Mouse (Mus musculus): ENCODE measurements around the gene Cdc42bpa. TPM values are rescaled to one million over a fixed set of nuclear protein-coding genes. Genes with fewer than 3 reads are reported as not detected.

Gene Cdc42bpa
- polyA plus RNA-seq, 1 experiment from 2014 or later = 11.6 TPM

DNA sequence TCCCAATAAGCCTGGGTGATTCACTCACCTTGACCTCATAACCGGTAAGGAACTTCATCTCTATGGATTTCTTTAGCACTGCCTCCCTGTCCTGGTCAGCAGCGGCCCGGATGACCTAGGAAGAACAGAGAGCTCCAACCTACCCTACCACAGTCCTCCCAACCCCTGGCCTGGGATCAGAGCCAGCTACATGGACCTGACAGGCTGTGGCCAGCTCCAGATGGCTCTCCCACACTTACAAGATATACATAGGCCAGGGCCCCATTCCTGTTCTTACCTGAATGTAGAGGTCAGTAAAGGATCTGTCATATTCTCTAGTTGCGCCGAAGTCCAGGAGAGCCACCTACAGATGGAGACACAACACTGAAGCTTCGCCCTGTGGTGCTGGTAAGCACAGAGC, 208.0 kb downstream of the Cdc42bpa start:
- no peak overlapping the region for H3K4me2 ChIP-seq
- no peaks in the 10 kb centered on the region for H3K9me3 ChIP-seq (replicated peaks)
- WGBS = 85% methylated on average over 6 of the region's 6 CpGs
- no peak for ATAC-seq (ENCODE audit: insufficient number of reproducible peaks, low FRiP score)
- peaks cover 29% of the 10 kb centered on the region; the same call in 1 of the 2 replicates for H3K36me3 ChIP-seq
- no peak overlapping the region for H3K9ac ChIP-seq
- H3K4me1 ChIP-seq (replicated peaks) = no peaks in the 10 kb centered on the region
- H3K27me3 ChIP-seq (replicated peaks) = 0 out of 2 replicates have a peak, but pooled peaks cover 1% of the 10 kb centered on the region
- H3K27ac ChIP-seq (ENCODE audit: poor library complexity, severe bottlenecking) = no peak overlapping the region
- H3K4me3 ChIP-seq = no peak overlapping the region

DNA sequence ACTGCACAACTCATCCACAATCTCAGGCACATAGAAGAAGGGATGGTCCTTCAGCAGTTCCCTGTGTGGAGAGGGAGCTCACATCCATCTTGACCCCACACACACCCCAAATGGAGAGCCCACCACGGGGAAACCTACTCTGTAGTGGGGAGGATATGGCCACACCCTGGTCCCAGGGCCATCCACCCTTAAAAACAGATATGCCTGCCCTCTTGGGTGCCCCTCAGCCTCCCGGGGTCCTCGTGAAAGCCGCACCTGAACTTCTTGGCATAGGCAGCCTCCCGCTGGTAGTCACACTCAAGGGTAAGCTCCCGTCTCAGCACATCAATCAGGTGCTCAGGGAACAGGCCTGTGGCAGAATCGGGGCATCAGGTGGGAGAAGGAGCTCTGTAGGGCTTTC, 208.9 kb downstream of the Cdc42bpa start:
- H3K4me2 ChIP-seq = no peak overlapping the region
- no peaks in the 10 kb centered on the region for H3K9me3 ChIP-seq (replicated peaks)
- H3K27me3 ChIP-seq (replicated peaks) = 0 out of 2 replicates have a peak, but pooled peaks cover 4% of the 10 kb centered on the region
- H3K4me1 ChIP-seq (replicated peaks) = no peaks in the 10 kb centered on the region
- ATAC-seq (ENCODE audit: insufficient number of reproducible peaks, low FRiP score) = no peak
- no peak overlapping the region for H3K27ac ChIP-seq (ENCODE audit: poor library complexity, severe bottlenecking)
- H3K4me3 ChIP-seq = no peak overlapping the region
- whole genome bisulfite sequencing = 84% methylated on average over 7 of the region's 7 CpGs
- no peak overlapping the region for H3K9ac ChIP-seq
- H3K36me3 ChIP-seq = peaks cover 29% of the 10 kb centered on the region; the same call in 1 of the 2 replicates

- ATAC-seq (ENCODE audit: insufficient number of reproducible peaks, low FRiP score) = no peak
- H3K4me1 ChIP-seq (replicated peaks) = no peaks in the 10 kb centered on the region
- H3K27ac ChIP-seq (ENCODE audit: poor library complexity, severe bottlenecking) = no peak overlapping the region
- WGBS = 85% methylated on average over 8 of the region's 8 CpGs
- H3K4me2 ChIP-seq = no peak overlapping the region
- no peaks in the 10 kb centered on the region for H3K9me3 ChIP-seq (replicated peaks)
- H3K9ac ChIP-seq = no peak overlapping the region
- peaks cover 25% of the 10 kb centered on the region; the same call in 1 of the 2 replicates for H3K36me3 ChIP-seq
- no peak overlapping the region for H3K4me3 ChIP-seq
- H3K27me3 ChIP-seq (replicated peaks) = 0 out of 2 replicates have a peak, but pooled peaks cover 4% of the 10 kb centered on the region
Observed at GRCm38 (mm10) chr1:180170071-180170470, 209.8 kb downstream of the Cdc42bpa start.

DNA sequence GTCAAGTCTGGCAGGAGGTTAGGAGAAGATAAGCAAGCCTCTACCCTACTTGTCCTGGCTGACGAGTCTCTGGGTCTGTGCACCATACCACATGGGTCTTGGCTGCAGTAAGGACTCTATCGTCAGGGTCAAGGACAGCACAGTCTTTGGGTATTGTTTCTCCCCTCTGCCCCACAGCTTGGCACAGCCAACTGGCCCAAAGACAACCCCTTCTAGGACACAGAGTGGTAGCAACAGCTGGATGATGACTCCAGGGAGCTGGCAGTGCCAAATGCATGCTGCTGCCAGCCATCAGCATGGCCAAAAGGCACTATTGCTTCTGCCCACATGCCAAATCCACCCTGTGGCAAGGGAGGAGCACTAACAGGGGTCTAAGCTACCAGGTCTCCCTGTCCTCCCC, 211.6 kb downstream of the Cdc42bpa start:
- Histone ChIP-seq H3K9ac (no peak overlapping the region), H3K27ac (ENCODE audit: poor library complexity, severe bottlenecking) (no peak overlapping the region), H3K4me3 (no peak overlapping the region), H3K36me3 (peaks cover 13% of the 10 kb centered on the region; the same call in 1 of the 2 replicates), H3K4me1 (replicated peaks) (no peaks in the 10 kb centered on the region), H3K27me3 (replicated peaks) (0 out of 2 replicates have a peak, but pooled peaks cover 4% of the 10 kb centered on the region), H3K9me3 (replicated peaks) (no peaks in the 10 kb centered on the region), H3K4me2 (no peak overlapping the region)
- ATAC-seq (ENCODE audit: insufficient number of reproducible peaks, low FRiP score) = no peak
- WGBS = 62% methylated on average over 2 of the region's 2 CpGs

- Histone ChIP-seq H3K4me3 (no peak overlapping the region), H3K27me3 (replicated peaks) (0 out of 2 replicates have a peak, but pooled peaks cover 4% of the 10 kb centered on the region), H3K4me1 (replicated peaks) (no peaks in the 10 kb centered on the region), H3K4me2 (no peak overlapping the region), H3K27ac (ENCODE audit: poor library complexity, severe bottlenecking) (no peak overlapping the region), H3K9ac (no peak overlapping the region), H3K9me3 (replicated peaks) (no peaks in the 10 kb centered on the region), H3K36me3 (peaks cover 9% of the 10 kb centered on the region; the same call in 1 of the 2 replicates)
- WGBS = 73% methylated on average over 4 of the region's 4 CpGs
- no peak for ATAC-seq (ENCODE audit: insufficient number of reproducible peaks, low FRiP score)
Observed at GRCm38 (mm10) chr1:180172600-180172999, 212.3 kb downstream of the Cdc42bpa start.

DNA sequence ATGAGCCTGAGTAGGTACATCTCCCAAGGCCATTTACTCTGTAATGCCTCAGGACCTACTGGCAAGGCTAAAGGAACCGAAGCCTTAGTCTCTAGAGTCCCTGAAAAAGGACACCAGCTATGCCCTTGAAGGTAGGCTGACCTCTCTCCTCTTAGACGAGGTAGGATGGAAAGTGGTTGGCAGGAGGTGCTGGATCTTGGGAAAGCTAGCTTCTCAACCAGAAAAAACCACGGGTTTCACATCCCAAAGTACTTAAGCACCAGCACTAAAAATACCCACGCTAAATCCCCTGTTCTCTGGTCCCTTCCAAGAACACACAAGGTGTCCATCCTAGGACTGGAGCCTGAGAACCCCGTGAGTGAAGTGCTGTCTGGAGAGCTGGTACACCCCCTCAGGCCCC, 212.7 kb downstream of the Cdc42bpa start:
- WGBS = 64% methylated on average over 5 of the region's 5 CpGs
- H3K36me3 ChIP-seq = peaks cover 5% of the 10 kb centered on the region; the same call in 1 of the 2 replicates
- no peaks in the 10 kb centered on the region for H3K4me1 ChIP-seq (replicated peaks)
- 0 out of 2 replicates have a peak, but pooled peaks cover 4% of the 10 kb centered on the region for H3K27me3 ChIP-seq (replicated peaks)
- H3K27ac ChIP-seq (ENCODE audit: poor library complexity, severe bottlenecking) = no peak overlapping the region
- H3K9me3 ChIP-seq (replicated peaks) = no peaks in the 10 kb centered on the region
- H3K4me2 ChIP-seq = no peak overlapping the region
- H3K4me3 ChIP-seq = no peak overlapping the region
- ATAC-seq (ENCODE audit: insufficient number of reproducible peaks, low FRiP score) = no peak
- H3K9ac ChIP-seq = no peak overlapping the region

DNA sequence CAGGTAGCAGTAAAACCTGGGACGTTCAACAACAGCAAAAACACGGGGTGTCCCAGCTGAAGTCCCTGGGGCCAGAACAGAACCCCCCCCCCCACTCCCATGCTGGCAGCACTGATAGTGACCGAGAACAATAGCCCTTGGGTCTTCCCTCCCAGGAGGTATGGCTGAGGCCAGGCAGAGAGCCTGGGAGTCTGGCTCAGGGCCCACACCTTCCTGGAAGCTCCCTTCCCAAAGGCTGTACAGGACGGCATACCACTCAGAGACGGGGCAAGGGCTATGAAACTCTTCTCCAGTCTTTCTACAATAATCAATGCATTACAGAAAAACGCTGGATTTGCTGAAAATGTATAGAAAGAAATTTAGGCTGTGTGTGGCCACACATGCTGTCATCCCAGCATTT, 214.4 kb downstream of the Cdc42bpa start:
- Histone ChIP-seq H3K4me1 (replicated peaks) (peaks cover 4% of the 10 kb centered on the region; the same call in 1 of the 2 replicates), H3K36me3 (no peaks in the 10 kb centered on the region), H3K27me3 (replicated peaks) (0 out of 2 replicates have a peak, but pooled peaks cover 4% of the 10 kb centered on the region), H3K4me2 (no peak overlapping the region), H3K27ac (ENCODE audit: poor library complexity, severe bottlenecking) (no peak overlapping the region), H3K9ac (no peak overlapping the region), H3K4me3 (no peak overlapping the region), H3K9me3 (replicated peaks) (no peaks in the 10 kb centered on the region)
- no peak for ATAC-seq (ENCODE audit: insufficient number of reproducible peaks, low FRiP score)
- WGBS = 60% methylated on average over 6 of the region's 6 CpGs

DNA sequence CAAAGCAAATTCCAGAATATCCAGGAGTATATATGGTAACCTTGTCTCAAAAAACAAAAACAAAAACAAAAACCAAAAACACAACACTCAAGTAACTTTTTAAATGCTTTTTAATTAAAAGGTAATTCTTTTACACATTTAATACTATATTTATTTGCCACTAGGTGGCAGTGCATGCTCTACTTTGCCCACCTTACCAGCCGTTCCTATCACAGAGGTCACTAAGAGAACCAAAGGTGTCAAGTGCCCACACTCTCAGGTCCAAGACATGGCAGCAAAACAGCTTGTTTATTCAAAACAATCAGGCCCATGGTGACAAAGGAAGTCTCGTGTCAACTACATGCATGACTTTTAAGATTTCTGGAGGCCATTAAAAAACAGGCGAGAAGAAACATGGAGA, 214.9 kb downstream of the Cdc42bpa start:
- no peak overlapping the region for H3K4me2 ChIP-seq
- no peak overlapping the region for H3K9ac ChIP-seq
- peaks cover 7% of the 10 kb centered on the region; the same call in 1 of the 2 replicates for H3K4me1 ChIP-seq (replicated peaks)
- no peaks in the 10 kb centered on the region for H3K9me3 ChIP-seq (replicated peaks)
- 26% methylated on average over 3 of the region's 3 CpGs for WGBS
- H3K27ac ChIP-seq (ENCODE audit: poor library complexity, severe bottlenecking) = no peak overlapping the region
- 0 out of 2 replicates have a peak, but pooled peaks cover 4% of the 10 kb centered on the region for H3K27me3 ChIP-seq (replicated peaks)
- no peak for ATAC-seq (ENCODE audit: insufficient number of reproducible peaks, low FRiP score)
- H3K36me3 ChIP-seq = no peaks in the 10 kb centered on the region
- no peak overlapping the region for H3K4me3 ChIP-seq

DNA sequence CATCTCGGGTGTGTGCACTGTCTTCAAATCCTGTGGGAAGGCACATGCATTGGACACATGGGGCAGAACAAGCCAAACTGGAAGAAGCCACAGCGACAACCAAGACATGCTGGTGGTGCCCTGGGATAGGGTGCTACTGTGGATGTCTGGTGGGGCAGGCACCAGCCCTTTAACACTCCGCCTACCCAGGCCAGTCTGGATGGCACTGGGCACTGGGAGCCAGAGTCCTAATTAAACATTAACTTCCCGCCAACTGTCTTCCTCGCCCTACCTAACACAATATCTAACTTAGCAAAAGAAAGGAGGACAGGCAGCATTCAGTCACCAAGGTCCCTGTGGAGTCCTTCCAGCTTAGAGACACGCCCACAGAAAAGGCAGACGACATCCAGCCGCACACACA, 215.4 kb downstream of the Cdc42bpa start:
- no peak overlapping the region for H3K4me3 ChIP-seq
- H3K27ac ChIP-seq (ENCODE audit: poor library complexity, severe bottlenecking) = no peak overlapping the region
- 60% methylated on average over 8 of the region's 8 CpGs for WGBS
- H3K9me3 ChIP-seq (replicated peaks) = no peaks in the 10 kb centered on the region
- 0 out of 2 replicates have a peak, but pooled peaks cover 4% of the 10 kb centered on the region for H3K27me3 ChIP-seq (replicated peaks)
- no peaks in the 10 kb centered on the region for H3K36me3 ChIP-seq
- peaks cover 9% of the 10 kb centered on the region; the same call in 1 of the 2 replicates for H3K4me1 ChIP-seq (replicated peaks)
- no peak overlapping the region for H3K4me2 ChIP-seq
- ATAC-seq (ENCODE audit: insufficient number of reproducible peaks, low FRiP score) = no peak
- no peak overlapping the region for H3K9ac ChIP-seq

DNA sequence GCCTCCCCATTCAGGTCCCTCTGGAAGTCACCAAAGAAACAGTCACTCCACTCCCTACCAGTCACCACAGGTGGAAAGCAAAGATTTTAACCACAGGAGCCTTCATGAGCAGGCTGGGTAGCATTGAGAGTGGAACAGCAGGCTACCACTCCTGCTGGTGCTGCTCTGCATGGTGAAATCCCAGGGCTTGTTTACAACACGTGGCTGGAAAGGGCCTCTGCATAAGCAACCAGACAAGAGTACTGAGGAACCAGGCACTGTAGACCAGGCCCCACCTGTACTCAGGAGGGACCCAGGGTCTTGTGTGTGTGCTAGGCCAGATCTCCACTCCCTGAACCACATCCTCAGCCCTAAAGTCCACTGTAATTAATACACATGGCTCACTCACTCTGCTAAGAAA, 216.5 kb downstream of the Cdc42bpa start:
- ATAC-seq (ENCODE audit: insufficient number of reproducible peaks, low FRiP score) = no peak
- 33% methylated on average over 1 of the region's 1 CpGs for WGBS
- Histone ChIP-seq H3K36me3 (no peaks in the 10 kb centered on the region), H3K4me3 (no peak overlapping the region), H3K9ac (no peak overlapping the region), H3K27ac (ENCODE audit: poor library complexity, severe bottlenecking) (no peak overlapping the region), H3K9me3 (replicated peaks) (no peaks in the 10 kb centered on the region), H3K27me3 (replicated peaks) (0 out of 2 replicates have a peak, but pooled peaks cover 4% of the 10 kb centered on the region), H3K4me2 (no peak overlapping the region), H3K4me1 (replicated peaks) (peaks cover 9% of the 10 kb centered on the region; the same call in 1 of the 2 replicates)

DNA sequence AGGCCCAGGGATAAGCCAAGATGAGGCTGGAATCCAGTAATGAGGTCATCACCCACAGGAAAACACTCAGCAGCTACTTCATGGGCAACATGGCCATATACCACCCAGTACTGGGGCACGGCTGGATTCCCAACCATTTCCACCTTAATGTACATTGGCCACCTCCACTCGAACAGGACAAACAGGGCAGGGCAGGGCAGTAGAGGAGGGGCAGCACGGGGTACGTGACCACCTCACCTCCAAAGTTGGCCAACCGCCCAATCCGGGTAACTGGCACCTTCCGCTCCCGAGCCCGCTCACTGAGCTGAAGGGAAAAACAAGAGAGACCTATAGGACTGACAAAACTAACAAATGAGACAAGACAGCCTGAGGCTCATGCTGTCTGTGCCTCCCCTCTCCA, 218.1 kb downstream of the Cdc42bpa start:
- Histone ChIP-seq H3K36me3 (no peaks in the 10 kb centered on the region), H3K27me3 (replicated peaks) (0 out of 2 replicates have a peak, but pooled peaks cover 2% of the 10 kb centered on the region), H3K9me3 (replicated peaks) (no peaks in the 10 kb centered on the region), H3K4me1 (replicated peaks) (peaks cover 9% of the 10 kb centered on the region; the same call in 1 of the 2 replicates), H3K4me3 (no peak overlapping the region), H3K9ac (no peak overlapping the region), H3K4me2 (no peak overlapping the region), H3K27ac (ENCODE audit: poor library complexity, severe bottlenecking) (no peak overlapping the region)
- ATAC-seq (ENCODE audit: insufficient number of reproducible peaks, low FRiP score) = 0 out of 2 replicates have a peak, but pooled peaks have one; percentile 4
- 78% methylated on average over 9 of the region's 9 CpGs for whole genome bisulfite sequencing

- H3K4me3 ChIP-seq = no peak overlapping the region
- no peaks in the 10 kb centered on the region for H3K27me3 ChIP-seq (replicated peaks)
- no peak overlapping the region for H3K27ac ChIP-seq (ENCODE audit: poor library complexity, severe bottlenecking)
- H3K4me1 ChIP-seq (replicated peaks) = peaks cover 9% of the 10 kb centered on the region; the same call in 1 of the 2 replicates
- ATAC-seq (ENCODE audit: insufficient number of reproducible peaks, low FRiP score) = no peak
- H3K9me3 ChIP-seq (replicated peaks) = no peaks in the 10 kb centered on the region
- H3K4me2 ChIP-seq = no peak overlapping the region
- H3K9ac ChIP-seq = no peak overlapping the region
- 80% methylated on average over 4 of the region's 4 CpGs for WGBS
- no peaks in the 10 kb centered on the region for H3K36me3 ChIP-seq
Observed at GRCm38 (mm10) chr1:180179100-180179499, 218.8 kb downstream of the Cdc42bpa start.

Measured in heart, embryonic 12.5 days (tissue).